Mouse (Mus musculus) embryonic facial prominence, embryonic 13.5 days (tissue): ENCODE results near the gene Sgk1. TPM values are rescaled to one million over a fixed set of nuclear protein-coding genes. Genes with fewer than 3 reads are reported as not detected.

Experiments used
- ATAC-seq: fragments of 200-750 bp; cut with Nextera tagmentation; 2 replicates; pipeline ENCODE4 v1.8.0; 2017; ENCODE audit warnings: low read depth; ENCODE audit not compliant: insufficient number of reproducible peaks, insufficient read depth, low FRiP score, low TSS enrichment
- H3K27ac ChIP-seq: fragments of 300-500 bp; sonication (generic); 2 replicates; pipeline ENCODE4 v1.5.1; 2015; ENCODE audit warnings: moderate library complexity, mild to moderate bottlenecking, inconsistent platforms
- H3K27me3 ChIP-seq: fragments of 300-500 bp; sonication (generic); 2 replicates; pipeline ENCODE4 v1.6.1; 2015; ENCODE audit warnings: mild to moderate bottlenecking, inconsistent platforms
- H3K36me3 ChIP-seq: fragments of 300-500 bp; sonication (generic); 2 replicates; pipeline ENCODE4 v1.6.1; 2015; ENCODE audit warnings: mild to moderate bottlenecking, inconsistent platforms
- H3K4me1 ChIP-seq: fragments of 300-500 bp; sonication (generic); 2 replicates; pipeline ENCODE4 v1.6.1; 2015; ENCODE audit warnings: inconsistent platforms
- H3K4me2 ChIP-seq: fragments of 300-500 bp; sonication (generic); 2 replicates; pipeline ENCODE4 v1.6.1; 2015; ENCODE audit warnings: moderate library complexity, mild to moderate bottlenecking, inconsistent platforms
- H3K4me3 ChIP-seq: fragments of 300-500 bp; sonication (generic); 2 replicates; pipeline ENCODE4 v1.5.1; 2015; ENCODE audit warnings: mild to moderate bottlenecking, inconsistent platforms
- H3K9ac ChIP-seq: fragments of 300-500 bp; sonication (generic); 2 replicates; pipeline ENCODE4 v1.6.1; 2015; ENCODE audit warnings: mild to moderate bottlenecking, inconsistent platforms
- H3K9me3 ChIP-seq: fragments of 300-500 bp; sonication (generic); 2 replicates; pipeline ENCODE4 v1.6.1; 2016; ENCODE audit warnings: inconsistent platforms
- WGBS: fragments of 180-500 bp; shearing (Covaris S2); methylation state at CpG from one replicate; pipeline ENCODE4 v1.1.7; 2015; ENCODE audit warnings: mixed read lengths; 5-methylcytosine and 5-hydroxymethylcytosine counted together
- polyA plus RNA-seq: library from polyadenylated mRNA; unstranded; fragments of >200 nt; fragmentation: Nextera tagmentation; extraction: Ambion mirVana; gene quantifications from 2 replicates; pipeline ENCODE4 v1.2.1, GENCODE M21; 2015

Sgk1 gene
- polyA plus RNA-seq, result 48.9 and 51.9 TPM in 2 replicates

DNA sequence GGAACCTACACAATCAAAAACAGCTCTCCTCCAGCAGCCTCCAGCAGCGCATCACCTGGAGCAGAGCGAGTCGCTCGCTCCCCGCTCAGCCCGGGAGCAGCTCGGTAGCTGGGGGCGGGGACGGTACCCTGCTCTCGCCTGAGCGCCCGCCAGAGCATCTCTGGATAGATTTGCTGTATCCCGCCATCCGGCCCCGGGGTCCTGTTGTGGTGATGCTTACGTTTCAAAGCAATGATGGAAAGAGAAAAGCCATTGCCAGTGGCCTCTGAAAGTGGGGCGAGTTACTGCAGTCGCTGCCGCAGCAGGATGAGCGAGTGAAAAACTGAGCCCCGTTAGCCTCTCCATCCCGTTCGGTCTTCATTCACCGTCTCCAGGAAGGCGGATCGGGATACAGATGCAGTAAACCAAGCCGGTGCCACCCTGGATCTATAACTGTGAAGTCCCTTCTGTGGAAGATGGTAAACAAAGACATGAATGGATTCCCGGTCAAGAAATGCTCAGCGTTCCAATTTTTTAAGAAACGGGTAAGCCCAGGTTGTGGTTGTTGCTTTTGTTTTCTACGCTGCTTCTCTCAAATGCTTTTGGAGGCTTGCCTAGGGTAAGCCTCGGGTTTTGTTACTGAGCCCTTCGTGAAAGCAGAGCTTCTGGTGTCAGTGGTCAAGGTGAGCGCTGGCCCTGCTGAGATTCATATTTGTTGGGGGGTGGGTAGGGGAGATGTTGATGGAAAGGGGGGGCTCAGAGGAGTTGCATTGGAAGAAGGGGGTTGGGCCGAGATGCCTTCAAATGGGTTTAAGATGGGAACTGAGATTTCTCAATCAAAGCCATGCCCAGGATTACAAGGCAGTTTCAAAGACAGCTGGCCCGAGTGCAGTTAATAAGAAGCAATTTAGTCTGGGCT is at the start of gene Sgk1:
Gene Sgk1, plus strand, starts transcription at position 1 of the 898 bp plus-strand sequence.
- no peaks in the 10 kb centered on the region for H3K36me3 ChIP-seq
- 1% methylated on average over 36 of the region's 36 CpGs for WGBS
- peak within 1 kb of the TSS; percentile 51 for H3K4me3 ChIP-seq
- ATAC-seq, result no peak
- H3K9me3 ChIP-seq, result no peaks in the 10 kb centered on the region
- peak within 1 kb of the TSS; percentile 81 for H3K27ac ChIP-seq
- H3K4me1 ChIP-seq, result peaks cover 31% of the 10 kb centered on the region
- peak within 1 kb of the TSS; percentile 70 for H3K9ac ChIP-seq
- no peaks in the 10 kb centered on the region for H3K27me3 ChIP-seq
- H3K4me2 ChIP-seq, result peak within 1 kb of the TSS; percentile 73

DNA sequence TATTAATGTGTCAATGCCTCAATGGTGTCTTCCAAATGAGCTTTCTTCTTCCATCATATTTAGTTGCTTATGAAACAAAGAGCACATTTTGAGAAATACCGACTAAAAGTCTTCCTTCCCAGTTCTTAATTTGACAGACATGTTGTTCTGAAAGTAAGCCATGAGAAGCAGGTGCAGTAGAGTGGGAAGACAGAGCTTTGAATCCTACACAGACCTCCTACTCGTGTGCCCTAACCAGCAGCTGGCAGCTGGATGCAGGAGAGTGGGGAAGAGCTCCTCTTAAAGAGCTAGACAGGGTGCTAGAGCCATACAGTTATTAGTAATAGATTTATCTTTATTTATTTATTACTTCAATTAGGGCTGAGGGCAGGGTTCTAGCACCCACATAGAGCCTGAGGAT is 49.7 kb upstream of the Sgk1 start:
- Histone ChIP-seq H3K9me3 (no peaks in the 10 kb centered on the region), H3K9ac (no peak overlapping the region), H3K27ac (no peak overlapping the region), H3K27me3 (no peaks in the 10 kb centered on the region), H3K36me3 (no peaks in the 10 kb centered on the region), H3K4me2 (no peak overlapping the region), H3K4me1 (peaks cover 30% of the 10 kb centered on the region), H3K4me3 (no peak overlapping the region)
- WGBS, result 79% methylated on average over 2 of the region's 2 CpGs
- ATAC-seq, result no peak

DNA sequence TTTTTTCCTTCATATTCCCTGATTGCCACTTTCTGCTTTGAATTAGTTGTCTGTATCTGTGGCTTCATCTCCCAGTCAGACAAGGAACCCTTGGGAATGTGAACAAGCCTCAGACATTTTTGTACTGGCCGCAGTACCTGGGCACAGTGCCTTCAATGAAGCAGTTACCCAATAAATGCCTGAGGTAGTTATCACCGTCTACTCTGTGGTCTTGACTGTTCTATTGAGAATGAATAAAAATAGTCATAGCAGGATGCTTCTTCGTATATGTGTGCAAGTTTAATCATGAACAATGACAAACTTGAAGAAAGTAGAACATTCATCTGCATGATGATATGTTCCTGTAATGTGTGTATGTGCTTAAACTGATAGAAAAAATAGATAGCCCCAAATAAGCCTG is 48.2 kb upstream of the Sgk1 start:
- no peak overlapping the region for H3K4me3 ChIP-seq
- peaks cover 25% of the 10 kb centered on the region for H3K4me1 ChIP-seq
- WGBS, result 46% methylated on average over 3 of the region's 3 CpGs
- H3K27me3 ChIP-seq, result no peaks in the 10 kb centered on the region
- no peaks in the 10 kb centered on the region for H3K9me3 ChIP-seq
- ATAC-seq, result no peak
- no peaks in the 10 kb centered on the region for H3K36me3 ChIP-seq
- no peak overlapping the region for H3K27ac ChIP-seq
- no peak overlapping the region for H3K9ac ChIP-seq
- H3K4me2 ChIP-seq, result no peak overlapping the region

DNA sequence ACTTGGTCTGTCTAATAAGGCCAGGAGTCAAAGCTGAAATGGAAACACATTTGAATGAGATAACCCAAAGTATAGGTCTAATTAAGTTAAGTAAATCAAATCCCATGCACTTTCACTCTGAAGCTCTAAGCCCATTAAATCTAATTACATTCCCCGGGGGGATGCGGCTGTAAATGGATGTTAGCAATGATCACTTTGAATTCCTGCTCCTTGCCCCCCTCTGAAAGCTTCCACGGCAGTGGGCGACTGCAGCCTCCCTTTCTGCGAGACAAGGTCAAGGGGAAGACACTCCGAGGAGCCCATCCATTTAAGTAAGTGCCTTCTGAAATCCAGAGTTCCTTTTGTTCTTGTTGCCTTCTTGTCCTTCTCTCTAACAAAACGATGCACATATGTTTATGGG is 46.9 kb upstream of the Sgk1 start:
- WGBS, result 11% methylated on average over 7 of the region's 7 CpGs
- Histone ChIP-seq H3K9ac (no peak overlapping the region), H3K27me3 (no peaks in the 10 kb centered on the region), H3K9me3 (no peaks in the 10 kb centered on the region), H3K4me3 (no peak overlapping the region), H3K4me2 (no peak overlapping the region), H3K27ac (no peak overlapping the region), H3K4me1 (peaks cover 16% of the 10 kb centered on the region), H3K36me3 (no peaks in the 10 kb centered on the region)
- ATAC-seq, result no peak

DNA sequence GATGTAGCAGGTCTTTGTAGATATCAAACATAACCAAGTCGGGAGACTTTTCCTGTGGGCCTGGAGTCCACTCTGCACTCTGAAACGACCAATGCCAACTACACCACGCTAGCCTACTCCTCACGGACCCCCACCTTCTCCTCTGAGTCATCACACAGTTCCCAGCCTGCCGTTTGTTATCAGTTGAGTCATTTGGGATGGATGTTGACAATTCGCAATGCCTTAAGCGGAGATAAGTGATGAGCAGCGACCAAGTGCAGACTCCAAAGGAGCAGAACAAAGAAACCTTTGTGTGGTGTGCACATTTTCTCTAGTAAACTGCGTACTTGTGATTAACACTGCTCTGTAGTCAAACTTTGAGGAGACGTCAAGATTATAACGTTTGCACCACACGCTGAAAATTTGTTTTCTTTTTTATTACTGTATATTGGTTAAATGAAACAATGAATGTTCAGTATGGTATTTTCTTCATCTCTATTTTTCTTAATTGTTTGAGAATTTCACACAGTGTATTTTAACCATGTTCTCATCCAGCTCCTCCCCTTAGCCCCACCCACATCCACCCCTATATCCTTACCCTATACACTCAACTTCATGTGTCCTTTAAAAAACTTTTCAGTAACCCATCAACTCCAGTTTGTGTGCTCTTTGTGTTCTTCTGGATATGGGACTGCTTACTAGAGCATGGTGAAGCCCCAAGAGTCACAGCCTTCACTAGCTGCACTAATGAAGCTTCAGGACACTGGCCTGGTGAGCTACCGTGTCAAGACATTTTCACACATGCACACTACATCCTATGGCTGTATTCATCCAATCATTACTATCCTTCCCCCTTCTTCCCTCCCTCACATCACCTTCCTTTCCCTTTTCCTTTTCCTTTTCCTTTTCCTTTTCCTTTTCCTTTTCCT is 42.5 kb upstream of the Sgk1 start:
- H3K27me3 ChIP-seq, result no peaks in the 10 kb centered on the region
- 60% methylated on average over 13 of the region's 13 CpGs for WGBS
- H3K36me3 ChIP-seq, result no peaks in the 10 kb centered on the region
- no peak overlapping the region for H3K4me3 ChIP-seq
- no peaks in the 10 kb centered on the region for H3K9me3 ChIP-seq
- no peak overlapping the region for H3K27ac ChIP-seq
- no peak overlapping the region for H3K9ac ChIP-seq
- H3K4me2 ChIP-seq, result no peak overlapping the region
- H3K4me1 ChIP-seq, result peaks cover 22% of the 10 kb centered on the region
- ATAC-seq, result no peak

DNA sequence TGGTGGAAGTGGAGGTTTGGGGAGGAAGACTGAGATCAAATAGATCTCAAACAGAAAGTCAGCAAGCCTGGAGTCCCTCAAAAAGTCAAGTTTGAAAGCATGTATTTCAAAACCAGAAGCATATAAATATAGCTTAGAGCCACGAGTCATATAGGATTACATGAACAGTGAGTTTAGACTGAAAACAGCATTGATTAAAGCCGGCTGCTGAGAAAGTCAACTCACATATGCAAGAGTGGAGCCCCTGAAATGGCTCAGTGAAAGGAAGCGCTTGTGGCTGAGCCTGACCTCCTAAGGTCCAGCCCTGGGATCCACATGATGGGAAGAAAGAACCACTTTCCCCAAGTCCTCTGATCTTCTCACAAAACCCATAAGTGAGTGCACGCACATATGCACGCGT is 38.7 kb upstream of the Sgk1 start:
- no peaks in the 10 kb centered on the region; the same call in 1 of the 2 replicates for H3K27me3 ChIP-seq
- H3K4me3 ChIP-seq, result no peak overlapping the region
- H3K4me2 ChIP-seq, result 0 out of 2 replicates have a peak overlapping the region, but pooled peaks have one; percentile 1
- no peaks in the 10 kb centered on the region for H3K9me3 ChIP-seq
- 0 out of 2 replicates have a peak, but pooled peaks have one; percentile 34 for ATAC-seq
- H3K4me1 ChIP-seq, result peaks cover 29% of the 10 kb centered on the region
- no peak overlapping the region for H3K9ac ChIP-seq
- H3K27ac ChIP-seq, result peak overlapping the region; percentile 71
- no peaks in the 10 kb centered on the region for H3K36me3 ChIP-seq
- 44% methylated on average over 6 of the region's 6 CpGs for WGBS

DNA sequence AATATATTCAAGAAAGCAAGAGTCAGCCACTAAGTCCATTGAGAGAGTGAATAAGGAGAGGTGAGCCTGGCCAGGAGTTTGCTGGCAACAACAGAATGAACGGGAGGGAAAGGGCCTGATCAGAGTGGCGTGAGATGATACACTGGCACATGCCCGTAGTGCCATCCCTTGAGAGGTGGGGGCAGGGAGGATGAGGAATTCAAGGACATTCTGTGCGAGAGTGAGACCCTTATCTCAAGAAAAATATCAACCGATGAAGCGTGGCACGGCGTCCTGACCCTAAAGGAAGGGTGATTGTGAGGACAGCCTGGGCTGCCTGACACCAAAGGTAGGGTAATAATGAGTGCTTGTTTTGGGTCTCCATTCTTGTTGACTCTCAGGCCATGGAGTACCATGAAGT is 38.1 kb upstream of the Sgk1 start:
- 81% methylated on average over 8 of the region's 8 CpGs for WGBS
- no peak overlapping the region for H3K9ac ChIP-seq
- ATAC-seq, result no peak
- H3K27ac ChIP-seq, result peak overlapping the region; percentile 28; the same call in 1 of the 2 replicates
- no peak overlapping the region for H3K4me3 ChIP-seq
- H3K27me3 ChIP-seq, result no peaks in the 10 kb centered on the region; the same call in 1 of the 2 replicates
- no peak overlapping the region for H3K4me2 ChIP-seq
- peaks cover 30% of the 10 kb centered on the region for H3K4me1 ChIP-seq
- no peaks in the 10 kb centered on the region for H3K36me3 ChIP-seq
- no peaks in the 10 kb centered on the region for H3K9me3 ChIP-seq

DNA sequence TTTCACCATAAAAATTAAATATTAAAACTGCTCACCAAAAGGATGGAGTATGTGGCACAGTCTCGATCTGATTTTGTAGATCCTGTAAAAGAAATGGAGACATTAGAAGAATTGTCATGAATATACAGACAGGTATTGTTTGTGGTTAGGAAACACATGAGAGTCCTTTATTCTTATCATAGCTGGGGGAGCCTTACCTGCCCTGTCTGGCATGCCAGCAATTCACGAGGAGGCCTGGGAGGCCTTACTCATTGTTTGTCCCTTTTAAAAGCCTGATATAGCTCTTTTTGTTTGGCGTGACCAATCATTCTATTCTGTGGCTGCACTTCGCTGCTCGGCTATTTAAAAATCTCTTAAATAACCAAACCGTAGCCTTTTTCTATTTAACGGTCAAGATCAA is 37.6 kb upstream of the Sgk1 start:
- no peak for ATAC-seq
- Histone ChIP-seq H3K27me3 (no peaks in the 10 kb centered on the region; the same call in 1 of the 2 replicates), H3K9me3 (no peaks in the 10 kb centered on the region), H3K36me3 (no peaks in the 10 kb centered on the region), H3K4me2 (no peak overlapping the region), H3K4me3 (no peak overlapping the region), H3K27ac (no peak overlapping the region), H3K4me1 (peaks cover 30% of the 10 kb centered on the region), H3K9ac (no peak overlapping the region)
- WGBS, result 55% methylated on average over 7 of the region's 7 CpGs

DNA sequence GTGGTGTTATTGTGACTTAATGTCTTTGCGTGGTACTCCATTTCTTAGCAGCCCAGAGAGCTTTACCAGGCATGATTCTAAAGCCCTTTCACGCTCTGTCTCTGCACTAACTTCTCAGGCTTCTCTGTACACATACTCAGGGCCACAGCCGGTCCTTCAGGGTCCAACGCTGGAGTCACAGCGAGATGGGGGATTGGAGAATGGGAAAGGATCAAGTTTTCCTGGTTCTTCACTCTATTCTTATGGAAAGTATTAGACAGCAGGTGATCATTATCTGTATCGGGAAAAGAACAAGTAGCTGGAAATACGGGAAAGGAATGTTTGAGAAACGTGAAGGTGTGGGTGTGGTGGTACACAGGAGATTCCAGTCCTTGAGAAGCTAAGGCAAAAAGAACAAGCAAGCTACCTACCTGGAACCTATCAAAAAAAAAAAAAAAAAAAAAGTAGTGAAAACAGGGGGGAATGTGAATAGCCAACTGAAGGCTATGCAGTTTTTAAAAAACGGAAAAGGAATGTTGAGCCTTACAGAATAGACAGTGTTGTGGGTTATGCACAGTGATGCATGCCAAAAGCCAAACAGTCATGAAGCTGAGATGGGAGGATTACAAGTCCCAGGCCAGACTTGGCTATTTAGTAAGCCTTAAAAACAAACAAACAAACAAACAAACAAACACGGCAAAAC is 36.2 kb upstream of the Sgk1 start:
- Histone ChIP-seq H3K9ac (no peak overlapping the region), H3K4me1 (peaks cover 30% of the 10 kb centered on the region), H3K27ac (no peak overlapping the region), H3K4me2 (no peak overlapping the region), H3K27me3 (no peaks in the 10 kb centered on the region; the same call in 1 of the 2 replicates), H3K9me3 (no peaks in the 10 kb centered on the region), H3K4me3 (no peak overlapping the region), H3K36me3 (no peaks in the 10 kb centered on the region)
- ATAC-seq, result no peak
- WGBS, result 75% methylated on average over 10 of the region's 10 CpGs

DNA sequence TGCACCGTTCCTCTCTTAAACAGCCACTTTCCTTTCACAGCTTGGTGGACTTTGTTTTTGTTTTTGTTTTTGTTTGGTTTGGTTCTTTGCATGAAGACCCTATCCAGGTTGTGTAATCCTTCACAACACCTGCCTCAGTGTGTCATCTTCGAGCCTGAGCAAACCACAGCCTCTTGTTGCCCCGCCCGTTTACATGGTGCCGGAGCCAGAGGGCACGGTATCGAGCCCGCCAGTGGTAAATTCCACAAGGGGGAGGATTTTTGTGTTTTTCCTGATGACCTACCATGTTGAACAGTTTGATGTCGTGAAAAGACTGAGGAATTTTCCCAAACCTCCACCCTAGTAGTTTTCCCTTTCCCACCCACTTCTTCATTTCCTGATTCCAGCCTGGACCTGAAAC is 35.6 kb upstream of the Sgk1 start:
- no peak for ATAC-seq
- no peaks in the 10 kb centered on the region for H3K36me3 ChIP-seq
- H3K27me3 ChIP-seq, result no peaks in the 10 kb centered on the region; the same call in 1 of the 2 replicates
- H3K4me3 ChIP-seq, result no peak overlapping the region
- no peaks in the 10 kb centered on the region for H3K9me3 ChIP-seq
- H3K9ac ChIP-seq, result no peak overlapping the region
- no peak overlapping the region for H3K4me2 ChIP-seq
- WGBS, result 84% methylated on average over 9 of the region's 9 CpGs
- no peak overlapping the region for H3K27ac ChIP-seq
- peaks cover 33% of the 10 kb centered on the region for H3K4me1 ChIP-seq
